Mouse (Mus musculus) cerebellum, adult 2 months (tissue): ENCODE data around the gene Rnf39. TPM values are rescaled to one million over a fixed set of nuclear protein-coding genes. Genes with fewer than 3 reads are reported as not detected.

ENCODE experiments used
- DNase-seq, 2 experiments: peaks; one replicate each; pipeline ENCODE4 v3.0.0; 2021
- H3K27ac ChIP-seq: fragments of 200-500 bp; 2 replicates; pipeline ENCODE4 v1.5.1; 2012; ENCODE audit warnings: low read length, control low read depth, inconsistent platforms; ENCODE audit not compliant: insufficient read depth
- H3K27me3 ChIP-seq: fragments of 200-500 bp; 2 replicates; pipeline ENCODE4 v1.6.1; 2012; ENCODE audit warnings: inconsistent platforms, mild to moderate bottlenecking, low read length, moderate library complexity; ENCODE audit not compliant: control insufficient read depth, insufficient read depth
- H3K4me1 ChIP-seq: fragments of 200-500 bp; 2 replicates; pipeline ENCODE4 v1.6.1; 2011; ENCODE audit warnings: low read length; ENCODE audit not compliant: control insufficient read depth, insufficient read depth
- H3K4me3 ChIP-seq: fragments of 200-500 bp; replicated peaks from 2 replicates; pipeline ENCODE3; 2011; ENCODE audit warnings: mild to moderate bottlenecking, low read depth, low read length, control low read depth; ENCODE audit not compliant: insufficient read depth
- CTCF ChIP-seq: fragments of 200-500 bp; IDR thresholded peaks from 2 replicates; pipeline ENCODE4 v1.5.1; 2011; ENCODE audit warnings: low read depth, mild to moderate bottlenecking, control low read depth, low read length, moderate library complexity, borderline replicate concordance; ENCODE audit not compliant: insufficient read depth
- POLR2A ChIP-seq: fragments of 200-500 bp; IDR thresholded peaks from 2 replicates; pipeline ENCODE4 v1.6.1; 2011; ENCODE audit warnings: low read length, control low read depth, borderline replicate concordance; ENCODE audit not compliant: insufficient read depth
- WGBS: fragments of 180-500 bp; shearing (Covaris S2); methylation state at CpG from one replicate; pipeline ENCODE4 v1.1.7; 2018; 5-methylcytosine and 5-hydroxymethylcytosine counted together
- polyA plus RNA-seq: library from polyadenylated mRNA; depleted of rRNA; stranded (reverse); fragments of >200 nt; gene quantifications from 2 replicates; pipeline ENCODE4 v1.2.3, GENCODE M21; 2012

The Rnf39 gene
- polyA plus RNA-seq, 1 experiment: 6.5 TPM

- WGBS: 72% methylated on average over 10 of the region's 10 CpGs
- no peak for DNase-seq
- H3K4me1 ChIP-seq: no peaks in the 10 kb centered on the region
- no peaks in the 10 kb centered on the region for H3K27me3 ChIP-seq
- H3K4me3 ChIP-seq: no peak overlapping the region
- TF ChIP-seq POLR2A (no peak), CTCF (no peak)
- H3K27ac ChIP-seq: no peak overlapping the region
Measured at GRCm38 (mm10) chr17:36927496-36928120, 15.1 kb upstream of the Rnf39 start.

GRCm38 (mm10) chr17:36929236-36929932 lies 13.3 kb upstream of the Rnf39 start:
- TF ChIP-seq CTCF (no peak), POLR2A (no peak)
- WGBS: 59% methylated on average over 12 of the region's 12 CpGs
- DNase-seq: no peak
- no peaks in the 10 kb centered on the region for H3K27me3 ChIP-seq
- H3K27ac ChIP-seq: no peak overlapping the region
- no peak overlapping the region for H3K4me3 ChIP-seq
- H3K4me1 ChIP-seq: no peaks in the 10 kb centered on the region

- no peak for TF ChIP-seq POLR2A
- no peak for TF ChIP-seq CTCF
- WGBS: 82% methylated on average over 6 of the region's 6 CpGs
- Histone ChIP-seq H3K4me1 (no peaks in the 10 kb centered on the region), H3K27me3 (no peaks in the 10 kb centered on the region), H3K4me3 (no peak overlapping the region), H3K27ac (no peak overlapping the region)
- DNase-seq: no peak
Measured at GRCm38 (mm10) chr17:36930233-36930632, 12.5 kb upstream of the Rnf39 start.

DNA sequence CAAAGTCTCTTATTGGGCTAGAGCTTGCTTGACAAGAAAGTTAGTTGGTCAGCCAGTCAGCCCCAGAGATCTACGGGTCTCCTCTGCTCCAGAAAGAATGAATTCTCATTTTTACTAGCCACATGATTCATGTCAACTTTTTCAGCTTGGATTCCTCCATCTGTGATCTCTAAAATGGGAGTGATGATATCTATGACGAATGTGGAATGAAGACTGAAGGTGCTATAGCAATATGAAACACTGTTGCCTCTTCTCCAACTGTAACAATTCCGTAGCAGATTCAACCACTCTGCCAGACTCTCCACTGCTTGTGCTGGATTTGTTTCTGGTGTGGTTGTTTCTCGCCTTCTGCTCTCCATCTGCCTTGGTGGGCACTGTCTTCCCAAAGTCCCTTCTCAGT lies 11.6 kb upstream of the Rnf39 start:
- Histone ChIP-seq H3K27me3 (no peaks in the 10 kb centered on the region), H3K4me3 (no peak overlapping the region), H3K4me1 (no peaks in the 10 kb centered on the region), H3K27ac (no peak overlapping the region)
- TF ChIP-seq POLR2A: no peak
- TF ChIP-seq CTCF: no peak
- no peak for DNase-seq
- 74% methylated on average over 4 of the region's 4 CpGs for WGBS

DNA sequence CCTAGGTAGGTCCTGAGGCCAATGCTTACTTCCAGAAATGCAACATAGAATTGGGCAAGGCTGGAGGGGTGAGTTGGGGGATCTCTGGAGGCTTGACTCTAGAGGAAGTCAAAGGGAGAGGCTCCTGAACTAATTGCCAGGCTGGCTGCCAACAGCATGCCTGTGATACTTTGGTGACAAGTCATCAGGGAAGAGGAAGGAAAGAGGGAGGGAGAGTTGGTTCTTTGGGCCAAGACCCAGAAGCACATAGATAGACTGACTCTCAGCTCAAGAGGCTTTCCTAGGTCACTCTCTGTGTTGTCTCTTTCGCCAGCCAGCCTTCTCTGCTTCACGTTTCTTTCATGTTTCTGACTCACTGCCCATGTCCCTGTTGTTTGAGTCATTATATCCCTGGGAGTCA lies 10.9 kb upstream of the Rnf39 start:
- TF ChIP-seq CTCF (no peak), POLR2A (no peak)
- WGBS: 58% methylated on average over 2 of the region's 2 CpGs
- no peaks in the 10 kb centered on the region; the same call in 1 of the 2 replicates for H3K27me3 ChIP-seq
- H3K4me1 ChIP-seq: no peaks in the 10 kb centered on the region
- no peak overlapping the region for H3K4me3 ChIP-seq
- DNase-seq: no peak
- no peak overlapping the region for H3K27ac ChIP-seq

DNA sequence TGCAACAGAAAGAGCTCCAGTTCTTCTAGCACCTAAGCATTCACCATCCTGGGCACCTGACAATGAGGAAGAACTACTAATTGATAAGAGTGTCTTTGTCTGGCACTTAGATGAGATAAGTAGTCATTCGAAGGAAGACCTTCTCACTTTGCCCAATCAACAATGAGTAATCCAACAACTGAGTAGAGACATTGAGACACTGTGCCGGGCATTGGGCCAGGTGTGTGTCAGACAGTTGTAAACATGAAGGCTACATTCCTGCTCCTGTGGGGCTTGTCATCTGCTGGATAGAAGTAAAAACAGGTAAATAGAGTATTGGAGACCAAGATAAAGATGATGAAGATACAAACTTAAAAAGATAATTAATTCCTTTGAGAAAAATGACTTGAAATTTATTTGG lies 4.7 kb upstream of the Rnf39 start:
- no peaks in the 10 kb centered on the region; the same call in 1 of the 2 replicates for H3K27me3 ChIP-seq
- H3K4me3 ChIP-seq: no peak overlapping the region
- H3K27ac ChIP-seq: no peak overlapping the region
- no peak for DNase-seq
- WGBS: 74% methylated on average over 2 of the region's 2 CpGs
- TF ChIP-seq CTCF: no peak
- 0 out of 2 replicates have a peak, but pooled peaks cover 4% of the 10 kb centered on the region for H3K4me1 ChIP-seq

DNA sequence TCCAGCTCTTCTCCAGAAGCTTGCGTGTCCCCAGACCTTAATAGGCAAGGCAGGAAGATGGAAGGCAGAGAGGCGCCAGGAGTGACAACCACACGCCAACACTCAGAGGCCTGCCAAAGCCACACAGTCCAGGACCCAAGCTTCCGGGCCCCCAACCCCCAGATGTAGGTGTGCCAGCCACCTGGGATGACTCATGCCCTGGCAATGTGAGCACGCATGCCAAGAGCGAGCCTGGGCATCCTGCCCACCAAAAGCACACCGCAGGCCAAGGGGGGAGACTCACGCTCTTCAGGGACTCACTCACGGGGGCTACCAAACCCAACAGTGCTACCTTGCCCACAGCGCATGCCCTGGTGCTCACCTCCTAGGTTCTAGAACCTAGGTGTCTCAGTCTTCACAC lies 327 bp upstream of the Rnf39 start:
- Histone ChIP-seq H3K27ac (peak overlapping the region; percentile 38), H3K4me3 (peak overlapping the region; percentile 59), H3K27me3 (no peaks in the 10 kb centered on the region; the same call in 1 of the 2 replicates), H3K4me1 (peaks cover 6% of the 10 kb centered on the region; the same call in 1 of the 2 replicates)
- DNase-seq: peak; percentile 84 to 85
- no peak for TF ChIP-seq CTCF
- no peak for TF ChIP-seq POLR2A
- WGBS: 10% methylated on average over 10 of the region's 10 CpGs

- WGBS: 52% methylated on average over 5 of the region's 5 CpGs
- no peak overlapping the region for H3K27ac ChIP-seq
- TF ChIP-seq POLR2A (no peak), CTCF (no peak)
- H3K4me3 ChIP-seq: peak overlapping the region; percentile 59
- no peaks in the 10 kb centered on the region for H3K27me3 ChIP-seq
- H3K4me1 ChIP-seq: peaks cover 8% of the 10 kb centered on the region; the same call in 1 of the 2 replicates
- DNase-seq: peak in 1 of 2 experiments; percentile 10
Measured at GRCm38 (mm10) chr17:36943691-36944090, 973 bp downstream of the Rnf39 start.
